Mouse (Mus musculus) layer of hippocampus, postnatal 14 days (tissue): ENCODE results near the gene Plekha3. TPM values are rescaled to one million over a fixed set of nuclear protein-coding genes. Genes with fewer than 3 reads are reported as not detected.

Source experiments
- DNase-seq, 2 experiments: peaks; one replicate each; pipeline ENCODE4 v3.0.0; 2021 to 2022; ENCODE audit warnings: low spot score in 2 of 2, mixed read lengths in 1 of 2
- long read RNA-seq, 2 experiments: library from polyadenylated mRNA; stranded (forward); transcript quantifications; one replicate each; pipeline ENCODE4 v2.0.0; 2021
- total RNA-seq, 2 experiments: library from RNA; stranded (reverse); gene quantifications; 2 replicates each; pipeline ENCODE4 v1.2.3; 2021

The Plekha3 gene
- 10 to 100 TPM; 32.0 to 32.6 TPM for total RNA-seq
- long read RNA-seq, experiment 1, transcript Plekha3-201 (8 exons, 2,534 nt) = major isoform, 30 of 31 reads
- long read RNA-seq, experiment 1, partial matches to known transcripts = 0 of 31 reads
- long read RNA-seq, experiment 1, other reads (novel, unspliced or antisense) = 1 of 31 reads
- long read RNA-seq, experiment 2, transcript Plekha3-201 (8 exons, 2,534 nt) = major isoform, 50 of 53 reads
- long read RNA-seq, experiment 2, partial matches to known transcripts = 1 of 53 reads
- long read RNA-seq, experiment 2, other reads (novel, unspliced or antisense) = 2 of 53 reads

DNA sequence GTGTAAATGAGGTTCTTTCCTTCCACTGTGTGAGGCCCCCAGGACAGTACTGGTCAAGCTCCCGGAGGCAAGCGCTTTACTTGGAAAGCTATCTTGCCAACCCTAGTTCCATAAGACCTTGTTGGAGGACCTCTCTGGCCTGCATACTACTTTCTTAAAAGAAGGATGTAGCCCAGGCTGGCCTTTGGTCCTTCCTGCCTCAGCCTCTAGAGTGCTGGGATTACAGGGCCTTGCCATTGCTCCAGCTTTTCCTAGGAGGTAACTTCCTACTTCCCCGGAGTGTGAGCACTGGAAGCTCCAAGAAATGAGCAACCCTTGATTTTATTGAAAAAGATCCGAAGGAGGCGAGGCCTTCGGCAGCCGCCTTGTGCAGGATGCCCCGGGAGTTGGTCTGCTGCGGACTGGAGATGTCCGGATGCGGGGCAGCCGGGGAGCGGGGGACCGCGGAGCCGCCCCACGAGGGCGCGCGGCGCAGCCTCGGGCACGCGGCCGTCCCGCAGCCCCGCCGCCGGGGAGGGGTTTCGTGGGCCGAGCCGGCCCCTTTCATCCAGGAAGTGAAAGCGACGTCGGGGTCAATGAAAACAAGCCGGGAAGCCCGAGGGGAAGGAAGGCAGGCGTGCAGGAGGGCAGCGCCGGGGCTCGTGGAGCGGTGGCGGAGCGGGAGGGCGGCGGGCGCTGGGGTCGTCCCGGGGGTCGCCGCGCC, at the start of gene Plekha3:
TSS of gene Plekha3 (plus strand) at position 557 of the 703 bp plus-strand sequence.
- peak; percentile 81 to 88 for DNase-seq

GRCm38 (mm10) chr2:76630293-76630692, 44.8 kb upstream of the Plekha3 start:
- DNase-seq = no peak

- DNase-seq = no peak
These were observed 43.5 kb upstream of the Plekha3 start for GRCm38 (mm10) chr2:76631600-76631999.

DNA sequence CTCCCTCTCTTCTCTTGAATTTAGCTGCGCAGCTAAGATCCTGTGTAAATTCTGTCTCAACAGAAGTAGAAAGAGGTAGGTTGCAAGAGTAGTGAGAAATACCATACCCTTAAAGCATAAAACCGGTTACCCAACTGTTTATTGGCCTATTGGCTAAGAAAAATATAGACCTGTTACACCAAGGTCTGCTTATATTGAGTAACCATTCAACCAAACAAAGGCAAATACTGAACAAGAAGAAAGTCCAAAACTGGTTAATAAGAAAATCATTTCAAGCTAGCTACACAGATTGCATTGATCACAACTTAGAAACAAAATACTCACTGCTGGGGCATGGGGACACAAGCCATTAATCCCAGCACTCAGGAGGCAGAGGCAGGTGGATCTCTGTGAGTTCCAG, 35.4 kb upstream of the Plekha3 start:
- DNase-seq = no peak

DNA sequence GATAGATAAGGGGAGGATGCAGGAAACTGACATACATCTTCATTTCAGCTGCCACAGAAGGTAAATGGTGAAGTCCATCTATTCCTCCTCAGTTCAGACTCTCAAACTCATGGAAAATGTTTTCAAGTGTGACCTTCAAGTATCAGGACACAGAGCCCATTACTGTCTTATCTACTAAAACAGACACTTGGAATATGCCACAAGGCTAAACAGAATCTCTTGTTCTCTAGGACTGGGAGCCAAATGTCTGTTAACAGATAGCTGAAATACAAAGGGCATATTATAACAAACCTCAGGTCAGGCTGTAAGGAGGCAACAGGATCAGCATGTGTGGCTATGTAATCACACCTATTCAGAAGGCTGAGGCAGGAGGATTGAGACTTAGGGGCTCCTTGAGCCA, 31.3 kb upstream of the Plekha3 start:
- no peak for DNase-seq

- DNase-seq = peak in 1 of 2 experiments; percentile 9
These were observed 27.6 kb upstream of the Plekha3 start for GRCm38 (mm10) chr2:76647441-76647869.

DNA sequence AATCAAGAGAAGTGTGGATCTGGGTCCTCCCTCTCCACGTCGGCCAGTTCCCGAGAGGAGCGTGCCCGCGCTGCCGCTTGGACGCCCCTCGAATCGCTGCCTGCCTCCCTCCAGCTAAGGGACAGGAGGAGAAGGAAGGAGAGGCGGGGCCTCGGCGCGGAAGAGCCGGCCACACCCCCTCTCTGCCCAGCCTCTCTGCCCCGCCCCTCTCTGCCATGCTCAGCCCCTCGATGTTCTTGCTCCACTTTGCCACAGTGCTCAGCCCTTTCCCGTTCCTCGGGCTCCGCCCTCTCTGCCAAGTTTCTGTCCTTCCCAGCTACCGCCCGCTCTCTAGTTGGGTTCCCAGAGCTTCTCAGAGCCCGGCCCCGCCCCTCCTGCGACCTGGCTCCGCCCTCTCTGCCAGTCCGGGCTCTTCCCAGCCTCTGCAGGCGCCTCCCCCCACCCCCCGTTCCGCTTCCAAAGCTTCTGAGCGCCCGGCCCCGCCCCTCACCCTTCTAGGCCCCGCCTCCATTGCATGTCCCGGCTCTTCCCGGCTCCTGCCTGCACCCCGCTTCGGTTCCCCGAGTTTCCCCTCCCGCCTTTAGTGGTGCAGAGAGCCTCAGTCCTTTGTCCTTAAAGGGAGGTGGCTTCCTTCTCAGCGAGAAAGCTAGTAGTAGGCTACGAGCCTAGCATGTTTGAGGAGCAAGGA, 27.1 kb upstream of the Plekha3 start, which contains the start of the genes Prkra and Pjvk:
TSS of gene Prkra (minus strand) at position 133 of the 688 bp plus-strand sequence.
TSS of gene Pjvk (plus strand) at position 594 of the 688 bp plus-strand sequence.
- peak; percentile 96 for DNase-seq

GRCm38 (mm10) chr2:76648666-76649141, 26.4 kb upstream of the Plekha3 start:
- DNase-seq = no peak

GRCm38 (mm10) chr2:76653070-76653469, 22.0 kb upstream of the Plekha3 start:
- no peak for DNase-seq

DNA sequence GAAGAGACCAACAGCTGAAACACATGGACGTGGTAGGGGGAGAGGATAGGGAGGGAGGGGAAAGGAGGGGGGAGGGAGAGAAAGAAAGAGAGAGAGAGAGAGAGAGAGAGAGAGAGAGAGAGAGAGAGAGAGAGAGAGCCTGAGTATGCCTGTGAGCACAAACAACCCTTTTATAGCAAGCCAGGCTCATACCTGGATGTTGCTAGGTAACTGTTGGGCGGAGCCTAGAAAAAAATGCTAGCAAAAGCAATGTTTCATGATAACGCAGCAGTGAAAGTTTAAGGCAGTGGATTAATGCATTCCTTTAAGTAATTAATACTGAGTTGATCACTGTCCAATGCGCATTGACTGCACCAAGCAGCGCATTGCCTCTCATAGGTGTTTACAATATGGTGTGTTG, 20.4 kb upstream of the Plekha3 start:
- DNase-seq = no peak

DNA sequence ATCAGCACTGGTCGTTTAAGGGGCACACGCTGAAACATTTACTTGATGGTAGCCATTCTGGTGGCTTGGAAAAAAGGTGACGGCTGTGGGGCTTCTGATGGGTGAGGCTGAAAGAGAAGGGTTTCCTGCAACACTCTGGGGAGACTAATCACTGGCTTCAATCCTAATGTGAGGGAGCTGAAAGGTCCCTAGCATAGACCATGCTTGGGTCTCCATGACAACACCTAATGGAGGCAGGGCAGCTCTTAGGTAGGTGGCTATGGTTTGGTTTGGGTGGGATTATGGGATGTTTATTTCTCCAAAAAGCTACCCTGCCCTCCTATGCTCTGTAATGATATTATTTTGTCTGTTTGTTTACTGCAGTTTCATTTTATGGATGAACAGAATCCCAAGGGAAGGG, 19.6 kb upstream of the Plekha3 start:
- no peak for DNase-seq

GRCm38 (mm10) chr2:76655982-76656381, 19.1 kb upstream of the Plekha3 start:
- DNase-seq = no peak

GRCm38 (mm10) chr2:76658551-76658950, 16.5 kb upstream of the Plekha3 start:
- DNase-seq = no peak

DNA sequence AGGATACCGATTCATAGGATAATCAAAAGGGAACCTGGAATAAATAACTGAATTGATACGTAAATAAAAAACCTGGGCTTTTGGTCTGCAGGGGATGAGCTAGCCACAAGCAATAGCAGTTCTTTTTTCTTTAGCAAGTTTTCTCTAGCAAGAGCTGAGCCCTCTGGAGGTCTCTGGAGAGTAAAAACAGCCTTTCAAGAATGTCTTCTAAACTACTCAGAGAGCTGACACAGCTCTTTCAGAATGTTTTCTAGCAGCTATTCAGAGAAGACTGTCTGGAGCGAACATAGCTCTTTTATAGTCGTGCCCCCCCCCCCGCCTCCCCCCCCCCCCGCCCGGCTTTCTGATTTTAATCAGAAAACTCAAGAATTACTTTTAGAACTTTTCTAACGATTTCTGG, 15.7 kb upstream of the Plekha3 start:
- no peak for DNase-seq

DNA sequence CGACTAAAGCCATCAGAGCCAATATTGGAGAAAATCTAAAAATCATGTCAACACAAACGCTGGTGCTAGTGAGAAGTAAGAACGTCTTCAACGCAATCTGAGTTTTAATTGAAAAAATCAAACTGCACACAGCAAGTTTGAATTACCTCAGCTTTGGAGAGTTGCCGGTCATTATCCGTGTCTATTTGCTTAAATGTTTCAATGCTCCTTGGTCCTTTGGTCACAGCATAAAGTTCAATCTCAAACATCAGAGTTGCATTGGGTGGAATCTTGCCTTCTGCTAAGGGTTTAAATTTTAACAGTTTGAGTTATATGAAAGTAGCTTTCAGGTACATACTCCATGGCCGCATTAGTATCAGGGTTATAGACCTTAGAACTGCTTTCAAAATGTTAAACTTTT, 9.6 kb upstream of the Plekha3 start:
- DNase-seq = no peak

DNA sequence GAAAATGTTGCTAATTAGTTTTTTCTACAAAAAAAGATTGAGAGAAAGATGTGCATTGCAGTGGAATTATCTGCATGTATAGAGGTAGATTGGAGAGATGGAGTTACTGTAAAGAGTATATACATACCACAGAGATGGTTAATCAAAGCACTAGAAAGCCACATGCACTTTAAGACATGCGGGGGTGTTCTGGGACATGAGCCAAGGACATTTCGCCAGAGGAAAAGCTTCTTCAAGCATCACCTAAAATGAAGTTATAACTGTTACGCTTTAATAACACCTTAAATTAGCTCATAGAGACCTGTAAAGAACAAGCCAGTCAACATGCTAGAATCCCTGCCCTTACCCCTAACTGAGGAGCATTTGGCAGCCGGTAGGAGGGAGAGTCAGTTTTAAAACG, 7.9 kb upstream of the Plekha3 start:
- DNase-seq = no peak

DNA sequence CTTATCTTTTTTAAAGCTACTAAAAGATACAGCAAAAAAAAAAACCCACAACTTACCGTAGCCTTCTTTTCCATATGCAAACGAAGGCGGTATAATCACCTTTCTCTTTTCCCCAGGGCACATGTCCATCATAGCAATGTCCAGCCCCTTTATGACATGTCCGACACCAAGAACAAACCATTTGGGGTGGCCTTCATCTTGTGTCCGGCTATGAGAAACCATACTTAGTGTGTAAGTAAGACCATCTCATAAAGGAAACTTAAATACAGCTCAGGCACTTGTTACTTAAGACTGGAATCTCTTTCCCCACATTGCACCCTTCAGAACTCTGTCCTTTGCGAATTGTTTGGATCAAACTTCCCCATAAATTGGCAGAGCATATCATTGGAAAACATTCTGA, 3.4 kb upstream of the Plekha3 start:
- no peak for DNase-seq

- no peak for DNase-seq
These were observed 2.8 kb upstream of the Plekha3 start for GRCm38 (mm10) chr2:76672134-76672745.

DNA sequence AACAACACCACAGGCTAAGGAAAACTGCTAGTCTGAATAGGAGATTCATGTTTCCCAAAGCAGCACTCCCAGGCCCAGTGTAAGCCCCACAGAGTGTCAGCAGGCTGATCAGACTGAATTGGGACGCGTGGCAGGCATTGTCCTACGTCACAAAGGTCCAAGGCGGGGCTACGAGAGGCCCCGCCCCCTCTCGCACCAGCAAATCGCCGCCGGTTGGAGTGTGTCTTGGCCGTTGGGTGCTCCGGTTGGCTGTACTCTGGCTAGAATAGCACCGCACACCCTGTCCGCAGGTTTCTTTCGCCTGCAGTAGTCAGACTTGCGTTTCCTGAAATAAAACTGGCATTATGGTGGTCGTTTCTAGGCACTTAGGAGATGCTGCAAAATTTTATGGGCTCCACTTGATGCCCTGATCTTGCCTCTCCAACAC, 2.1 kb upstream of the Plekha3 start, which contains the start of gene Fkbp7:
TSS of gene Fkbp7 (minus strand) at position 151 of the 427 bp plus-strand sequence.
- peak; percentile 86 to 91 for DNase-seq

- no peak for DNase-seq
These were observed 1.5 kb upstream of the Plekha3 start for GRCm38 (mm10) chr2:76673472-76674081.

GRCm38 (mm10) chr2:76675451-76675850, 370 bp downstream of the Plekha3 start:
- DNase-seq = no peak
